Mouse (Mus musculus) R1 (cell line): ENCODE results near the gene Klhl4.

Source experiments
- DNase-seq: peaks from one replicate; pipeline ENCODE4 v3.0.0-alpha.2; 2018; ENCODE audit warnings: low read depth, low spot score

Gene Klhl4

DNA sequence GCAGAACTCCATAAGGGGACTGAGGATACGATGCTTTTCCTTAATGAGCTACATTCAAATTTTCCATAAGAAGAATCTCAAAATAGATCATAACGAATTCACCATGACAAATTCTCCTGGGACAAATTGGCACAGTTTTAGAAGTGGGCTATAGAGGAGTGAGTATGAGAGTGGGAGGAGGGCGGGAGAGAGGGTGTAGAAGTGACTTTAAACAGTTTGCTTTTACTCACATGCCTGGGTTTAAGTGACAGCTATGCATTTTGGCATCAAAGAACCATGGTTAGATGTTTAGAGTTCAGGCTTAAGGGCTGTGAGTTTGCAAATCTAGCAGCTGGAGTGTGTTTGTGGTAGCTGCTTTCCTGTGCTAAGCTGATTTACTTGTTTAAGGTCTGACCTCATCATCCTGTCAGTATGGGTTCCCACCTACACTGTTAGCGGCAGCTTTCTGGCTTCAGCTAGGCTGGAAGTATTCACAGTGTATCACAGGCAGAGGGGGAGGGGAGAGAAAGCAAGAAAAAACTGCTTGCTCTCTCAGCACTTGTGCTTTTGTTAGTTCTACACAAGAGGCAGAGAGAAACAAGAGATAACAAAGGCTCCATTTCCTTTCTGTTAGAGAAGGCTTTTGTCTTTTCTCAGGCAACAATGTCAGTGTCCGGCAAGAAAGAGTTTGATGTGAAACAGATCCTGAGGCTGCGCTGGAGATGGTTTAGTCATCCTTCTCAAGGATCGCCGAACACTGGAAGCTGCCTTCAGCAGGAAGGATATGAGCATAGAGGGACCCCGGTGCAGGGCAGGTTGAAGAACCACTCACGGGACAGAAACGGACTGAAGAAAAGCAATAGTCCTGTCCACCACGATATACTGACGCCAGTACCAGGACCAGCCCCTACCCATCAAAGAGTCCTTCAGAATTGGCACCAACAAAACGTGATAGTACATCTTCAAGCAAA lies at the start of gene Klhl4:
TSS of gene Klhl4 (plus strand) at position 552 of the 950 bp plus-strand sequence.
- DNase-seq = peak; percentile 70

DNA sequence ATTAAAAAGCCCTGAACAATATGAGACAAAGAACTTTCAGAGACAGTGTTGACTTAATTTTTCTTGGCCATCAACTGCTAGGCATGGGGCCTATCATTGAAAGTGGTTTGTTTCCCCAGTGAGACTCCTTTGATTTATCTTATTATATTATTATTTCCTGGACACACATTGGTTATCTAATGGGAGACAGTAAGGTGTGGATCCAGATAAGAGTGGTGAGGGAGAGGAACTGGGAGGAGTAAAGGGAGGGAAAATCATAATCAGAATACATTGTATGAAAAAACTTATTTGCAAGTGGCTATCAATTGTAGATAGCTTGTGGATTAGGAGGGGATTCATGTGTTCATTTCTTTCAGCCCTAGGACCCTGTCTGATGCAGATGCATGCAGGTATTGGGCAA lies 10.0 kb downstream of the Klhl4 start:
- no peak for DNase-seq

DNA sequence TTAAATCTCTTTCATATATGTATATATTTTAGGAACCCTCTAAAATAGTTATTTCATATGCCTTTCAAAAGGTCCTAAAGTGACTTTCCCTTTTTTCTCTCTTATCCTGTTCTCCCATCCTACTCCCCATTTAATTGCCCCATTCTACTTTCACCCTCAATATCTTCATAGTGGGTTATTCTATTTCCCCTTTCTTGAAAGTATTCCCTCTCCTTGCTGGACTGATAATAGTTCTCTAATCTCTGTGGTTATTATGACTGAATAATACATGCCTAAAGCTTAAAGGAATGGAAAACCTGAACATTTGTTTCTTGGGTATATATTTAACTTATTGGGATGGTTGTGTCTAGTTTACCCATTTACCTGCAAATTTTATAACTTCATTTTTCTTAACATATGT lies 12.6 kb downstream of the Klhl4 start:
- DNase-seq = no peak

DNA sequence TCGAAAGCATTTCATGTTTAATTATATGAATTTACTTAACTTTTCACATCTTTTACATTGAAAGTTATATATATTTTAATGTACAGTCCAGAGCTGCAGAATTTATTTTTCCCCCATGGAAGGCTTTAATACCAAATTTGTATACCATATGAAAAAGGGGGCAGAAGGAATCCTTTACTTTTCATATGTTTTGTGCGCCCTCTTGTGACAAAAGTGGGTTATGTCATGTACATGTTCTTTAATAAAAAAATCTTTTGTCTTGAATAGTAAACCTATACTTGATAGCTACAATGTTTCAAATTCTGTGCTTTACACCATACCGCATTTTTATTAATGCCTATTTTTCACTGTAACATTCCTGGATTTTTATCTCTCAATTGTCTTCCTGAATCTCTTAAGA lies 84.0 kb downstream of the Klhl4 start:
- DNase-seq = peak; percentile 17

DNA sequence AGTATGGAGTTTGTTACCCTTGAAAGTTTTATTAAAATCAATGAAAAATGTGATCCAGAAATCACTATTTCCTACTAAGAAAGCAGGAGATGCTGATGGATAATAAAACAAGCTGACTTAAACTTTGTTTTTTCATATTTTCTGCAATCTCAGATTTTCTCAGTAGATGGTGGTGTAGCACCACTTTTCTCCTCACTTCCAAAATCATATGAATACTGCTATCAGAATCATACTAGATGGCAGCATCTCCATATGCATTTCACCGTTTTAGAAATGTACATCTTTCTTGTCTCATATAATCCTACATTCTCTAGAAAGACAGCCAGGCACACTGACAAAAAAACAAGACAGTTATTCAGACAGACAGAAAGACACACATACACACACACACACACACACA lies 108.2 kb downstream of the Klhl4 start:
- DNase-seq = no peak
